Mouse (Mus musculus): ENCODE measurements around the gene Zfp422. TPM values are rescaled to one million over a fixed set of nuclear protein-coding genes. Genes with fewer than 3 reads are reported as not detected.

Zfp422 gene
- polyA plus RNA-seq, 1 experiment, result not detected

GRCm38 (mm10) chr6:116639663-116640062, 10.9 kb upstream of the Zfp422 start:
- no peak overlapping the region for H3K27ac ChIP-seq (ENCODE audit: insufficient read depth, low read depth, low read length)
- H3K4me3 ChIP-seq (ENCODE audit: insufficient read depth, low read depth, low read length), result no peak overlapping the region
- H3K4me1 ChIP-seq (ENCODE audit: control insufficient read depth, insufficient read depth, low read length), result no peaks in the 10 kb centered on the region; the same call in 1 of the 2 replicates
- whole genome bisulfite sequencing, result 80% methylated on average over 2 of the region's 2 CpGs
- TF ChIP-seq CTCF (IDR thresholded peaks at IDR 0.05; ENCODE audit: insufficient read depth, low read depth, low read length) (no peak), POLR2A (IDR thresholded peaks at IDR 0.05; ENCODE audit: insufficient read depth, low read depth, low read length) (no peak)

DNA sequence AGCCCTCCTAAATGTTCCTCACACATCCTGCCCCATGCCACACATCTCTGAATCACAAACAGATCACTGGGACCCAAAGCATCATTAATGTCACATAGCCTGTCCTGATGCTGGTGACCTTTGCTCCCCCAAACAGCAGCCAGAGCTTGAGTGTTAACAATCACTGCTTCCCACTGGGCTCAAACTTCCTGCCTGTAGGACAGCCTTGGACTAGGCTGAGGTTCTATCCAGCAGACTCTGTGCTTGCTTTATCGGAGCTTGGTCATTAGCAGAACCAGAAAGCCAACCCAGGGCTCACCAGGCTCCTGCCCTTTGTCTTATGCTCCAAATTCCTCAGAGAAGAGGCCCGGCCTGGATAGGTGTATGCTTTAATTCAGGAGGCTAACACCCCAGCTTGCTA, 10.1 kb upstream of the Zfp422 start:
- Histone ChIP-seq H3K27ac (ENCODE audit: insufficient read depth, low read depth, low read length) (no peak overlapping the region), H3K4me1 (ENCODE audit: control insufficient read depth, insufficient read depth, low read length) (no peaks in the 10 kb centered on the region; the same call in 1 of the 2 replicates), H3K4me3 (ENCODE audit: insufficient read depth, low read depth, low read length) (no peak overlapping the region)
- 87% methylated on average over 2 of the region's 2 CpGs for WGBS
- no peak for TF ChIP-seq CTCF (IDR thresholded peaks at IDR 0.05; ENCODE audit: insufficient read depth, low read depth, low read length)
- TF ChIP-seq POLR2A (IDR thresholded peaks at IDR 0.05; ENCODE audit: insufficient read depth, low read depth, low read length), result no peak

- Histone ChIP-seq H3K4me3 (ENCODE audit: insufficient read depth, low read depth, low read length) (no peak overlapping the region), H3K4me1 (ENCODE audit: control insufficient read depth, insufficient read depth, low read length) (no peaks in the 10 kb centered on the region; the same call in 1 of the 2 replicates), H3K27ac (ENCODE audit: insufficient read depth, low read depth, low read length) (no peak overlapping the region)
- TF ChIP-seq CTCF (IDR thresholded peaks at IDR 0.05; ENCODE audit: insufficient read depth, low read depth, low read length) (no peak), POLR2A (IDR thresholded peaks at IDR 0.05; ENCODE audit: insufficient read depth, low read depth, low read length) (no peak)
- 92% methylated on average over 5 of the region's 5 CpGs for WGBS
Observed at GRCm38 (mm10) chr6:116637496-116637895, 8.7 kb upstream of the Zfp422 start.

DNA sequence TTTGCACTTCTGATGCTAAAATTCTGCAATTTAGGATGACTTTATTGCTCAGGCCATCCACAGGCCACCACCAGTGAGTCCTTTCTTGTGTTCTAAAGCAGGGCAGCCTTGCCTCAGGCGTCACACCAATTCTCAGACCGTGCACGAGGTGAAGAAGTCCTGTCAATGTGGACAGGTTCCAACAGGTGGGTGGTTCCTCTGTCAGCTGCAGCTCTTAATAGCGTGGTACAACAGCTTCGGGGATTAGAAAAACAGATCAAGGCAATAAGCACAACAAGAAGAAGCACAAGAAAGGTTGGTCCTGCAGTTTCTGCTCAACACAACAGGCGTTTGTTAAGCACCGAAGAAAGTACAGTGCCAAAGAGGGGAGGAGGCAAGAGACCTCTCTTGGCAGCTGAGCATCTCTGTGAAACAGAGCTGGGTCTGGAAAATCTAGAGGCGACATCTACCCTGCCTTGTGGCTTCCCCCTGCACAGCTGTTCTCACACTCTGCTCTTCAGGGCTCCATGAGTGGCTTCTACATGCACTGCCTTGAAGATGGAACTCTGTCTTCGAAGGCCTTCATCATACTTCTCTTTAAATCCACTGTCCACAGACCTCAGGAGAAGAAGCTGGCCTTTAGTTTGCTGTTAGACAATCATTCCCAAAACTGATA, 7.9 kb upstream of the Zfp422 start:
- TF ChIP-seq CTCF (IDR thresholded peaks at IDR 0.05; ENCODE audit: insufficient read depth, low read depth, low read length), result no peak
- Histone ChIP-seq H3K27ac (ENCODE audit: insufficient read depth, low read depth, low read length) (no peak overlapping the region), H3K4me3 (ENCODE audit: insufficient read depth, low read depth, low read length) (no peak overlapping the region), H3K4me1 (ENCODE audit: control insufficient read depth, insufficient read depth, low read length) (no peaks in the 10 kb centered on the region; the same call in 1 of the 2 replicates)
- WGBS, result 71% methylated on average over 9 of the region's 9 CpGs

DNA sequence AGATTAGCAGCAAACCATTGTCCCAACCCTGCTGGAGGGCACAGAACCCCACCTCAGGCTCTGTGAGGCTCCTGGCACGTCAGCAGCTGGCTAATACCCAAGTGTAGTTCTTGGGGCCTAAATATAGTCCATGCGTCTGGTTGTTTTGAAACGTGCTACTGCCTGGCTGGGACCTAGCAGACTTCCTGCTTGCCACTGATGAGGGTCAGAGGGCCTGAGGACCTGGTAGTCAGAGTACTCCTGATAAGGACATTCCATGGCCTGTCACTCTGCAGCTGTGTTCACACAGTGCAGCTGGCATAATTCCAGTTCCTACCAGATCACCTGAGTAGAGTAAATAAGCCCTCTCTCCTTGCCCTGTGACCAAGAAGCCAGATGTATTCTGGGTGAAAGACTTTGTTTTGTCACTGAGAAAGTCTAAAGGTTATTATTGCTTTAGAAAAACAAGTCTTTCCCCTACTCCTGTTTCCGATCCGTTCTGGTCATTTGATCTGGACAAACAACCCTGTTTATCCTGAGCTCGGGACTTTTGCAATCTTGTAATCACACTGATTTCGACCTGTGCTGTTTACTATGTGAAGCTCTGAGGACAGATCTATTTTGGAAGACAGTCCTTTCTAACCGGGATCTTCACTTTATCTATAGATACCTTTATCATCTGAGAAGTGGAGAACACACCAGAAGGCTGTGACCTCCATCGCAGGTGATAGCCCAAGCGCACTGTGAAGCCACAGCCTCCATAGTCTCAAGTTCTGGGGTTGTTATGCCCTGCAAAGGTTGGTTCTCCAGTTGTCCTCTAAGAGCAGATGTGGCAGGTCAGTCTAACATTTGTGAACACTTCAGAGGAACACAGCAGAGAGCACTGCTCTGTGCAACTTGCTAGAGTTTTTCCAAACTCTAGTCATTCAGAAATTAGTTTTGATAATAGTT, 6.7 kb upstream of the Zfp422 start:
- no peaks in the 10 kb centered on the region; the same call in 1 of the 2 replicates for H3K4me1 ChIP-seq (ENCODE audit: control insufficient read depth, insufficient read depth, low read length)
- no peak overlapping the region for H3K27ac ChIP-seq (ENCODE audit: insufficient read depth, low read depth, low read length)
- TF ChIP-seq CTCF (IDR thresholded peaks at IDR 0.05; ENCODE audit: insufficient read depth, low read depth, low read length), result no peak
- TF ChIP-seq POLR2A (IDR thresholded peaks at IDR 0.05; ENCODE audit: insufficient read depth, low read depth, low read length), result no peak
- H3K4me3 ChIP-seq (ENCODE audit: insufficient read depth, low read depth, low read length), result no peak overlapping the region
- WGBS, result 64% methylated on average over 10 of the region's 10 CpGs

- TF ChIP-seq CTCF (IDR thresholded peaks at IDR 0.05; ENCODE audit: insufficient read depth, low read depth, low read length) (no peak), POLR2A (IDR thresholded peaks at IDR 0.05; ENCODE audit: insufficient read depth, low read depth, low read length) (no peak)
- Histone ChIP-seq H3K4me3 (ENCODE audit: insufficient read depth, low read depth, low read length) (no peak overlapping the region), H3K27ac (ENCODE audit: insufficient read depth, low read depth, low read length) (no peak overlapping the region), H3K4me1 (ENCODE audit: control insufficient read depth, insufficient read depth, low read length) (no peaks in the 10 kb centered on the region; the same call in 1 of the 2 replicates)
- WGBS, result 94% methylated on average over 17 of the region's 17 CpGs
Observed at GRCm38 (mm10) chr6:116633741-116634695, 5.2 kb upstream of the Zfp422 start.

DNA sequence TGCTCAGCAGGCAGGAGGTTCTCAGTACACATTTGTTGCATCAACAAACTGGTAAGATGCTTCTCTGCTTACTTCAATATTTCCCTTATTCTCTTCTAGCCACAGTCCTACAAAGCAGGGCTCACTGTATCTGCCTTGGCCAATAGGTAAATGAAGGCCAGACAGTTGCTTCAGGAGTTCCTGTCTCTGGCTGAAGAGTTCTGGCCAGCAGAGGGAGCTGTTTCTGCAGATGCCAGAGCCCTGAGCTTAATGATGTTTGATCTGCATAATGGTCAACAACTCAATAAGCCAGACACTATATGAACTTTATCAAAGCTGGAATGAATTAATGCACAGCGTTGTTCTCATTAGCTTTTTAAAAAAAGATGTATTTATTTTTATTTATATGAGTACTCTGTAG, 3.3 kb upstream of the Zfp422 start:
- WGBS, result 58% methylated on average over 1 of the region's 1 CpGs
- no peak for TF ChIP-seq CTCF (IDR thresholded peaks at IDR 0.05; ENCODE audit: insufficient read depth, low read depth, low read length)
- TF ChIP-seq POLR2A (IDR thresholded peaks at IDR 0.05; ENCODE audit: insufficient read depth, low read depth, low read length), result no peak

GRCm38 (mm10) chr6:116629766-116630165, 967 bp upstream of the Zfp422 start:
- Histone ChIP-seq H3K4me3 (ENCODE audit: insufficient read depth, low read depth, low read length) (no peak overlapping the region), H3K27ac (ENCODE audit: insufficient read depth, low read depth, low read length) (no peak overlapping the region), H3K4me1 (ENCODE audit: control insufficient read depth, insufficient read depth, low read length) (no peaks in the 10 kb centered on the region)
- TF ChIP-seq POLR2A (IDR thresholded peaks at IDR 0.05; ENCODE audit: insufficient read depth, low read depth, low read length) (no peak), CTCF (IDR thresholded peaks at IDR 0.05; ENCODE audit: insufficient read depth, low read depth, low read length) (no peak)
- WGBS, result 92% methylated on average over 10 of the region's 10 CpGs

More for the DNA sequence above, 3.3 kb upstream of the Zfp422 start:
- Histone ChIP-seq H3K4me3 (ENCODE audit: insufficient read depth, low read depth, low read length) (no peak overlapping the region), H3K4me1 (ENCODE audit: control insufficient read depth, insufficient read depth, low read length) (no peaks in the 10 kb centered on the region; the same call in 1 of the 2 replicates), H3K27ac (ENCODE audit: insufficient read depth, low read depth, low read length) (no peak overlapping the region)
